Mouse (Mus musculus): Measurements from ENCODE around the gene Zswim8. TPM values are rescaled to one million over a fixed set of nuclear protein-coding genes. Genes with fewer than 3 reads are reported as not detected.

The Zswim8 gene
- polyA plus RNA-seq, 1 experiment from 2014 or later, result 36.0 TPM

DNA sequence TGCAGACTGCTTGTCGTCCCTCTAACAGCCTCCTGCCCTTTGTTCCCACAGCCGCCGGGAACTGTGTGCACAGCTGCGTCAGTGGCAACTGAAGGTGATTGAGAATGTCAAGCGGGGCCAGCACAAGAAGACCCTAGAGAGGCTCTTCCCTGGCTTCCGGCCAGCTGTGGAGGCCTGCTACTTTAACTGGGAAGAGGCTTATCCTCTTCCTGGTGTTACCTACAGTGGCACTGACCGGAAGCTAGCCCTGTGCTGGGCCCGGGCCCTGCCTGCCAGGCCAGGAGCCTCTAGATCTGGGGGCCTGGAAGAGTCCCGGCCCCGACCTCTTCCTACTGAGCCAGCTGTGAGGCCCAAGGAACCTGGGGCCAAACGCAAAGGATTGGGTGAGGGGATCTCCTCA is 6.5 kb downstream of the Zswim8 start:
- 85% methylated on average over 11 of the region's 11 CpGs for WGBS
- H3K36me3 ChIP-seq (ENCODE audit: control insufficient read depth, insufficient read depth, low read length), result peaks cover 28% of the 10 kb centered on the region
- no peak overlapping the region for H3K4me3 ChIP-seq (ENCODE audit: low read depth, low read length)
- H3K27ac ChIP-seq (ENCODE audit: low read depth, low read length), result no peak overlapping the region
- no peak overlapping the region for H3K4me2 ChIP-seq (ENCODE audit: low read depth)
- H3K9ac ChIP-seq (ENCODE audit: low read length), result no peak overlapping the region
- H3K4me1 ChIP-seq (ENCODE audit: control insufficient read depth, insufficient read depth, low read length), result peaks cover 5% of the 10 kb centered on the region
- H3K27me3 ChIP-seq (ENCODE audit: control insufficient read depth, insufficient read depth, low read length), result no peaks in the 10 kb centered on the region
- H3K9me3 ChIP-seq (ENCODE audit: control insufficient read depth, low read length), result no peaks in the 10 kb centered on the region
- ATAC-seq (ENCODE audit: insufficient read depth, low FRiP score, low TSS enrichment) (no peak), DNase-seq (ENCODE audit: low spot score) (no peak)

- DNase-seq (ENCODE audit: low spot score), result no peak
- Histone ChIP-seq H3K9ac (ENCODE audit: low read length) (no peak overlapping the region; the same call in 1 of the 2 replicates), H3K4me1 (ENCODE audit: control insufficient read depth, insufficient read depth, low read length) (no peaks in the 10 kb centered on the region), H3K9me3 (ENCODE audit: control insufficient read depth, low read length) (no peaks in the 10 kb centered on the region), H3K4me3 (ENCODE audit: low read depth, low read length) (no peak overlapping the region), H3K27me3 (ENCODE audit: control insufficient read depth, insufficient read depth, low read length) (no peaks in the 10 kb centered on the region), H3K4me2 (ENCODE audit: low read depth) (no peak overlapping the region), H3K27ac (ENCODE audit: low read depth, low read length) (no peak overlapping the region), H3K36me3 (ENCODE audit: control insufficient read depth, insufficient read depth, low read length) (peaks cover 36% of the 10 kb centered on the region)
- WGBS, result 91% methylated on average over 10 of the region's 10 CpGs
- ATAC-seq (ENCODE audit: insufficient read depth, low FRiP score, low TSS enrichment), result no peak
These were observed 11.1 kb downstream of the Zswim8 start for GRCm38 (mm10) chr14:20718443-20718842.

DNA sequence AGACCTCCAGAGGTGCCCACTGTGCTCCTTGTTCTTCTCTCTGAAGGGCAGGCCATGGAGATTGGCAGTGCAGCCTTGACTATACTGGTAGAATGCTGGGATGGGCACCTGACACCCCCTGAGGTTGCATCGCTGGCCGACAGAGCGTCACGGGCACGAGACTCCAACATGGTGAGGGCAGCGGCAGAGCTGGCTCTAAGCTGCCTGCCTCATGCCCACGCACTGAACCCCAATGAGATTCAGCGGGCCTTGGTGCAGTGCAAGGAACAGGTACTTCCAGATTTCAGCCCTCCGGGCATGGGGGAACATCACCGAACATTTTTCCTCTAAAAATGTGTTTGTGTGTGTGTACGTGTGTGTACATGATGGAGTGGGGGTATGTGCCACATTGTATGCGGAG is 12.4 kb downstream of the Zswim8 start:
- WGBS, result 94% methylated on average over 12 of the region's 12 CpGs
- Histone ChIP-seq H3K36me3 (ENCODE audit: control insufficient read depth, insufficient read depth, low read length) (peaks cover 33% of the 10 kb centered on the region), H3K9me3 (ENCODE audit: control insufficient read depth, low read length) (no peaks in the 10 kb centered on the region), H3K27me3 (ENCODE audit: control insufficient read depth, insufficient read depth, low read length) (no peaks in the 10 kb centered on the region), H3K27ac (ENCODE audit: low read depth, low read length) (no peak overlapping the region), H3K4me3 (ENCODE audit: low read depth, low read length) (no peak overlapping the region), H3K4me1 (ENCODE audit: control insufficient read depth, insufficient read depth, low read length) (no peaks in the 10 kb centered on the region), H3K9ac (ENCODE audit: low read length) (no peak overlapping the region), H3K4me2 (ENCODE audit: low read depth) (no peak overlapping the region)
- DNase-seq (ENCODE audit: low spot score) (no peak), ATAC-seq (ENCODE audit: insufficient read depth, low FRiP score, low TSS enrichment) (no peak)

DNA sequence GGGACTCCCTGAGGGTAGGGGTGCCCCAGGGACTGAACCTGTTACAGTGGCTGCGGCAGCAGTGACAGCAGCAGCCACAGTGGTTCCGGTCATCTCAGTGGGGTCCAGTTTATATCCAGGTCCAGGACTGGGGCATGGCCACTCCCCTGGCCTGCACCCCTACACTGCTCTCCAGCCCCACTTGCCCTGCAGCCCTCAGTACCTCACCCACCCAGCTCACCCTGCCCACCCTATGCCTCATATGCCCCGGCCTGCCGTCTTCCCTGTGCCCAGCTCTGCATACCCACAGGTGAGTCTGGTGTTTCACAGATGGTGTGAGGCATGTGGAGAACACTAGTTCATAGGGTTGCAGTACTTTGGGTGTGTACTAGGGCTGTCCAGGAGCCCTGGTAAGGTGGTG is 14.0 kb downstream of the Zswim8 start:
- Histone ChIP-seq H3K4me1 (ENCODE audit: control insufficient read depth, insufficient read depth, low read length) (no peaks in the 10 kb centered on the region), H3K27me3 (ENCODE audit: control insufficient read depth, insufficient read depth, low read length) (no peaks in the 10 kb centered on the region), H3K4me3 (ENCODE audit: low read depth, low read length) (no peak overlapping the region), H3K4me2 (ENCODE audit: low read depth) (no peak overlapping the region), H3K9ac (ENCODE audit: low read length) (no peak overlapping the region), H3K9me3 (ENCODE audit: control insufficient read depth, low read length) (no peaks in the 10 kb centered on the region), H3K36me3 (ENCODE audit: control insufficient read depth, insufficient read depth, low read length) (peaks cover 39% of the 10 kb centered on the region), H3K27ac (ENCODE audit: low read depth, low read length) (no peak overlapping the region)
- ATAC-seq (ENCODE audit: insufficient read depth, low FRiP score, low TSS enrichment), result no peak
- 81% methylated on average over 4 of the region's 4 CpGs for WGBS
- no peak for DNase-seq (ENCODE audit: low spot score)

DNA sequence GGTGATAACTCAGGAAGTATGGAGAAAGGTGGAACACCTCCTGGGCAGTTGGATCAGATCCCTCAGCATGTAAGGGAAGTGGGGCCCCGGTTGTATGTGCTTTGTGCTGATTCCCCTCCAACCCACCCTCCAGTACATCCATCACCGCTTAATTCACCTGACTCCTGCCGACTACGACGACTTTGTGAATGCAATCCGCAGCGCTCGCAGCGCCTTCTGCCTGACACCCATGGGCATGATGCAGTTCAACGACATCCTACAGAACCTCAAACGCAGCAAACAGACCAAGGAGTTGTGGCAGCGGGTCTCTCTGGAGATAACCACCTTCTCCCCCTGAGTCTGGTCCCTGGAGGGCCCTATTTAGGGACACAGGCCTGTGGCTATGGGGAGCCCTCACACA is 15.7 kb downstream of the Zswim8 start:
- H3K36me3 ChIP-seq (ENCODE audit: control insufficient read depth, insufficient read depth, low read length), result peaks cover 42% of the 10 kb centered on the region
- no peaks in the 10 kb centered on the region for H3K9me3 ChIP-seq (ENCODE audit: control insufficient read depth, low read length)
- DNase-seq (ENCODE audit: low spot score) (no peak), ATAC-seq (ENCODE audit: insufficient read depth, low FRiP score, low TSS enrichment) (no peak)
- H3K4me1 ChIP-seq (ENCODE audit: control insufficient read depth, insufficient read depth, low read length), result no peaks in the 10 kb centered on the region
- H3K27ac ChIP-seq (ENCODE audit: low read depth, low read length), result no peak overlapping the region
- H3K4me3 ChIP-seq (ENCODE audit: low read depth, low read length), result no peak overlapping the region
- H3K9ac ChIP-seq (ENCODE audit: low read length), result no peak overlapping the region
- no peaks in the 10 kb centered on the region for H3K27me3 ChIP-seq (ENCODE audit: control insufficient read depth, insufficient read depth, low read length)
- H3K4me2 ChIP-seq (ENCODE audit: low read depth), result no peak overlapping the region
- 93% methylated on average over 12 of the region's 12 CpGs for WGBS

- WGBS, result 44% methylated on average over 5 of the region's 5 CpGs
- DNase-seq (ENCODE audit: low spot score) (peak; percentile 62), ATAC-seq (ENCODE audit: insufficient read depth, low FRiP score, low TSS enrichment) (no peak)
- Histone ChIP-seq H3K4me2 (ENCODE audit: low read depth) (no peak overlapping the region), H3K27ac (ENCODE audit: low read depth, low read length) (no peak overlapping the region), H3K4me1 (ENCODE audit: control insufficient read depth, insufficient read depth, low read length) (no peaks in the 10 kb centered on the region), H3K4me3 (ENCODE audit: low read depth, low read length) (no peak overlapping the region), H3K36me3 (ENCODE audit: control insufficient read depth, insufficient read depth, low read length) (peaks cover 38% of the 10 kb centered on the region), H3K9me3 (ENCODE audit: control insufficient read depth, low read length) (no peaks in the 10 kb centered on the region), H3K27me3 (ENCODE audit: control insufficient read depth, insufficient read depth, low read length) (no peaks in the 10 kb centered on the region), H3K9ac (ENCODE audit: low read length) (no peak overlapping the region)
These were observed 16.7 kb downstream of the Zswim8 start for GRCm38 (mm10) chr14:20724043-20724442.

DNA sequence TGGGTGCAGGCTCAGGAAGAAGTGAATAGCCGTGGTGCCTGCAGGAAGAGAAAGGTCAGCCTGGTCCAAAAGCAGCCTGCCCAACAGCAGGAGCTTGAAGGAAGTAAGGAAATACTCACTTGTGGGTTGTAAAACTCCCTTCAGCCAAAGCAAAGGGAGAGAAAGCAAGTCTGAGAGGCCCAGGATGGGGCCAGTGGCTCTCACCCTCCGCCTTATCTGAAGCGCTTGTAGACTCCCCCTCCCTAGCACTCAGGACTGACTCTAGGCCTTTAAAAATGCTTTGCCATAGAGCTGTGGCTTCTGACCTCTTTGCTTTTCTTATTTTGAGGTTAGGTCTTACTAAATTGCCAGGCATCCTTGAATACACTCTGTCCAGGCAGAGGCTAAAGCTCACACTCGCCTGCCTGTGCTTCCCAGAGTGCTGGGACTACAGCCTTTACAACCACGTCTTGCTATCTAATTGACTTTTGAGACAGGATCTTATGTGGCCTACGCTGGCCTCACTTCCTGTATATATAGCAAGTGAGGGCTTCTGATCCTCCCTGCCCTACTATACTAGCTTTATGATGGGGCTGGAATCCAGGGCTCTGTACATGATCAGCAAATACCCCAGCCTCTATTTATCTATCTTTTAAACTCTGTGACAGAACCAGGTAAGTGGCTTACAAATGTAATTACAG is 18.4 kb downstream of the Zswim8 start:
- Histone ChIP-seq H3K4me3 (ENCODE audit: low read depth, low read length) (no peak overlapping the region), H3K4me2 (ENCODE audit: low read depth) (no peak overlapping the region), H3K9me3 (ENCODE audit: control insufficient read depth, low read length) (no peaks in the 10 kb centered on the region), H3K4me1 (ENCODE audit: control insufficient read depth, insufficient read depth, low read length) (no peaks in the 10 kb centered on the region), H3K27me3 (ENCODE audit: control insufficient read depth, insufficient read depth, low read length) (no peaks in the 10 kb centered on the region), H3K36me3 (ENCODE audit: control insufficient read depth, insufficient read depth, low read length) (peaks cover 49% of the 10 kb centered on the region), H3K27ac (ENCODE audit: low read depth, low read length) (no peak overlapping the region), H3K9ac (ENCODE audit: low read length) (no peak overlapping the region)
- no peak for ATAC-seq (ENCODE audit: insufficient read depth, low FRiP score, low TSS enrichment)
- WGBS, result 82% methylated on average over 6 of the region's 6 CpGs
- no peak for DNase-seq (ENCODE audit: low spot score)

GRCm38 (mm10) chr14:20729871-20730270 is 22.5 kb downstream of the Zswim8 start:
- Histone ChIP-seq H3K9ac (ENCODE audit: low read length) (no peak overlapping the region), H3K27me3 (ENCODE audit: control insufficient read depth, insufficient read depth, low read length) (no peaks in the 10 kb centered on the region), H3K36me3 (ENCODE audit: control insufficient read depth, insufficient read depth, low read length) (peaks cover 28% of the 10 kb centered on the region), H3K9me3 (ENCODE audit: control insufficient read depth, low read length) (no peaks in the 10 kb centered on the region), H3K4me3 (ENCODE audit: low read depth, low read length) (no peak overlapping the region), H3K4me2 (ENCODE audit: low read depth) (no peak overlapping the region), H3K27ac (ENCODE audit: low read depth, low read length) (no peak overlapping the region), H3K4me1 (ENCODE audit: control insufficient read depth, insufficient read depth, low read length) (peaks cover 4% of the 10 kb centered on the region)
- WGBS, result 90% methylated on average over 9 of the region's 9 CpGs
- DNase-seq (ENCODE audit: low spot score) (no peak), ATAC-seq (ENCODE audit: insufficient read depth, low FRiP score, low TSS enrichment) (no peak)

DNA sequence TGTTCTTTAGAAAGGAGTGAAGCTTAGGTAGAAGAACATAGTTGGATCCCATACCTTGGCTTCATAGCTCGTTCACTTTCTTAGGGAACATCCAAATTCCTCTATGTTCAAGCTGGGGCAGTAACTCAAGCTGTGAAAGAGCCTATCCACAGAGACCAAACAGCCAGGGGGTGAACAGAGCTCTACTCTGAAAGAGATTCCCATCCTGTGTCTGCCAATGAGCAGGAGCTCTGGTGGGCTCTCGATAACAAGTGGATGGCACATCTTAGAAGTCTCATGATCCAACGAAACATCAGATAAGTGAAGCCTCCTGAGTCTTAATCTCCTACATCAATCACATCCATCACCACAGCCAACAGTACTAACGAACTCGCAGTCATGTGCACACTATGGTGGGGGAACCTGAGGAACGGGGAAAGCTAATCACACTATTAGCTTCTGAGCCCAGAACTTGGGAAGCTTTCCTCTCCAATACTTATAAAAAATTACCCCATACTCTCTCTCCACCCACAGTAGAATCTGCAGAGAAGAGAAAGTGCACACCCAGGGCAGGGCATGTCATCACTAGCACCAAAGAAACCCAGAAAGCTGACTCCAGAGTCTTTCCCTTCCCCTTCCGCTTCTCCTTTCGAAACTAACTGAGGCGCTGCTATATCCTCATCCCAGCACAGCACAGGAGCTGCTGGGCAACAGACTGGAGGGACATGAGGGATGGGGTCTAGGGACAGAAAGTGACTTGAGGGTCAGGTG is 23.7 kb downstream of the Zswim8 start:
- Histone ChIP-seq H3K9me3 (ENCODE audit: control insufficient read depth, low read length) (no peaks in the 10 kb centered on the region), H3K4me3 (ENCODE audit: low read depth, low read length) (no peak overlapping the region), H3K36me3 (ENCODE audit: control insufficient read depth, insufficient read depth, low read length) (peaks cover 23% of the 10 kb centered on the region), H3K4me2 (ENCODE audit: low read depth) (no peak overlapping the region), H3K9ac (ENCODE audit: low read length) (no peak overlapping the region), H3K4me1 (ENCODE audit: control insufficient read depth, insufficient read depth, low read length) (peaks cover 4% of the 10 kb centered on the region), H3K27ac (ENCODE audit: low read depth, low read length) (no peak overlapping the region), H3K27me3 (ENCODE audit: control insufficient read depth, insufficient read depth, low read length) (no peaks in the 10 kb centered on the region)
- WGBS, result 90% methylated on average over 9 of the region's 9 CpGs
- no peak for ATAC-seq (ENCODE audit: insufficient read depth, low FRiP score, low TSS enrichment)
- no peak for DNase-seq (ENCODE audit: low spot score)

All from neural tube, embryonic 11.5 days (tissue).